Mouse (Mus musculus) neural tube, embryonic 10.5 days (tissue): ENCODE data around the gene Ppp2r5d.

ENCODE experiments used
- DNase-seq: peaks from one replicate; pipeline ENCODE4 v3.0.0-alpha.2; 2017; ENCODE audit warnings: low spot score; ENCODE audit errors: extremely low spot score

The Ppp2r5d gene

DNA sequence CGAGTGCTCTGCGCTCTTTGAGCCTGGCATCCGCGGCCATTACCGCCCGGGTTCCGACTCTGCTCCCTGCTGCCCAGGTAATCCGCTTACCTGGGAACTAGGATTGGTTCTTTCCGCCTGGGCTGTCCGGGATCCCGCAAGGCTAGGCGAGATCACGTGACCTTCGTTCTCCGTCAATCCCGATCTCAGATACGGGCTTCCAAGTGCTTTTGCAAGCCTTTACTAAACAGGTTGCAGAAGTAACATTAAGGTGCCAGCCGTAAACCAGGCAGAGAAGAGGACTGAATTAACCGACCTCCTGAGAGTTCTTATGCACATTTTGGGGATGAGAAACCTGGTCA, 58.6 kb downstream of the Ppp2r5d start:
- no peak for DNase-seq

DNA sequence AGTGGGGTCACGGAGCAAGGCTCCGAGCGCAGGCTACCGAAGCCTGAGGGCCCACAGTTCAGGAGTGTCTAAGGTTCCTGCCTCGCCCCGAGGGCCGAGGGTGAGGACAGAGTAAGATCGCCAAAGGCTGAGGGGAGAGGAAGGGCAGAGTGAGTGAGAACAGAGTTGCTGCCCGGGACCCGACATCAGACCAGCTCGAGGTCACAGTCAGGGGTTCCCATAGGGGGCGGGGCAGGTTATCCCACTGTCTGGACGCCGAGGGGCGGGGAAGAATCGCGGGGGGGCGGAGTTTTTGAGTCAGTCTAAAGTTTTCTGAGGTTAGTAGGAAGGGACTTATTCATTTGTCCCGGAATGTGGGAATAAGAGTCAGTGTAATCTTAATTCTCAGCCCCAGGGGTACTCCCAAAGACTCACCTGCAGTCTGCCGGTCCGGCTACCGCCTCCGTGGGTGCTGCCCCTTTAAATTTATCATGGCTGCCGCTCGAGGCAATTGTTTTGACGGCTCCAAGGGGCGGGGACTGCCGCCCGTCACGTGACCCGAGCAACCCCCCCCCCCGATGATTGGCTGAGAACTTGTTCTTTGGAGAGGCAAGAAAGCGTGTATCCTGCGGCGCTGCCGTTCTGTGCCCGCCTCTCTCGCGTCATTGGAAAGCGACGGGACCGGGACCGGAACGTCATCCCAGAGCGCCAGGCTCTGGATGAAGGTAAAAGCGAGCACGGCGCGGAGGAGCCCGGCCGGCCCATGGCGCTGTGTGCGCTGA, 59.2 kb downstream of the Ppp2r5d start, which contains the start of the genes Klc4 and Mrpl2:
Gene Klc4 (minus strand): TSS at position 462 of the 761 bp plus-strand sequence.
Gene Mrpl2 (plus strand): TSS at position 669 of the 761 bp plus-strand sequence.
- peak; percentile 100 for DNase-seq

DNA sequence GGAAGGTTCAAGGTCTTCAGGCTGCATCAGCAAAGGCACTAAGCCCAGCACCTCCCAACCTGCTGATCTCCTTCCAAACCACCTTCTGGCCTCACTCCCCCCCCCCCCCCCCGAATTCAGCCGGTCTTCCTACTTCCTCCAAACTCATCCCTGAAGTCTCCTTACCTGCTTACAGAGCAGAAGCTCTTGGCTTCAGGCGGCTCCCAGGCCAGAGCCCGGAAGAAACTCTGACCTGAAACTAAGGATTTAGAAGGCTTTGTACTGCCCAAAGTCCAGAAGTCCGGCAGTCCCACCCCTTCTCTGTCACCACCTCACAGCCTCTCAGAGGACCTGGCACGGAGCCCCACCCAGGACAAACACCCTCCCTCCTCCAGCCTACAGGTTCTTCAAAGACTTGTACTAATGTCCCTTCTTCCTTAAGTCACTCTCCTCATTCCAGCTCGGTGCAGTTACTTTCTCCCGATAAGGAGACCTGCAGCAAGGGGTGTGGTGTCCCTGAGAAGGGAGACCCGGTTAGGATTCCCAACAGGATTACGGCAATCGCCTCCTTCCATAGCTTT, 59.9 kb downstream of the Ppp2r5d start:
- no peak for DNase-seq

DNA sequence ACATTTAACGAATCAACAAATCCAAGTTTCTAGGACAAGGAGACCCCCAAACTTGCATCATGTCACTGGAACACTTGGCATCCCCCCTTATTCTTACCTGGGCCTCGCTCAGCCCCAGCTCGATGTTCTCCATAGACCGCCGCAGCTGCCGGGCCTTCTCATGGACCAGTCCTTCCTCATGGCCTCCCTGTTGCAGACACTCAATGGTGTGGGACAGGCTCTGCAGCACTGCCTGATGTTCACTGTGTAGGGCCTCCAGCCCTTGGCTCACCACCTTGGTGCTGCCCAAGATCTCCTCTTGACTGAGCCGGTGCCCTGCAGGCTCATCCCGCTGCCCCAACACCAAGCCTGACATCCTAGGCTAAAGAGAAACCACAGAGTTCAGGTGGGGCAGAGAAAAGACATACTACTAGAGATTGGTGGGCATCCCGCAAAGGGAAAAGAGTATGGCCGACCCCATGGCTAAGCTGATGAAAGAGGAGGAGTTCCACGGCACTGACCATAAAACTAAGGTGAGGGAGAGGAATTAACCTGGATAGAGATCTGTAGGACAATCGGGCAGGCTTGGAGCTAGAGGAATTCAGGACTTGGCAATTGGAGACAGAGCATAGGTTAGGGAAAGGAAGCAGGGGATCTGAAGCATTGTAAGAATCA, 60.6 kb downstream of the Ppp2r5d start:
- DNase-seq = no peak

DNA sequence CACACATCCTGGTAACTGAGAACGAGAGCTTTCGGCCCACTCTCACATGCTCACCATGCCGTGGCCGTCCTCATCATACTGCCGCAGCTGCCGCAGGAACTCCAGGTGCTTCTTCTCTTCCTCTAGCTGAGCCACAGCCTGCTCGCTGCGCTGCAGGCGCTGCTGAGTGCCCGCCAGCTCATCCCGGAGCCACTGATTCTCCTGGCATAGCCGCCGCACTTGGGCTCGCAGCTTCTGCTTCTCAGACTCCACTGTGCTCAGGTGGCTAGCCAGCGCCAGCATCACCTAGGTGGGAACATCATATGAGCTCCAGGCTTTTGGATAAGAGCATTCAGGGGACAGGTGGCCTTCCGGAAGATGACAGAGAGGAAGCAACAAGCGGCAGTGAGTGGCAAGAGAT, 62.9 kb downstream of the Ppp2r5d start:
- DNase-seq = no peak

DNA sequence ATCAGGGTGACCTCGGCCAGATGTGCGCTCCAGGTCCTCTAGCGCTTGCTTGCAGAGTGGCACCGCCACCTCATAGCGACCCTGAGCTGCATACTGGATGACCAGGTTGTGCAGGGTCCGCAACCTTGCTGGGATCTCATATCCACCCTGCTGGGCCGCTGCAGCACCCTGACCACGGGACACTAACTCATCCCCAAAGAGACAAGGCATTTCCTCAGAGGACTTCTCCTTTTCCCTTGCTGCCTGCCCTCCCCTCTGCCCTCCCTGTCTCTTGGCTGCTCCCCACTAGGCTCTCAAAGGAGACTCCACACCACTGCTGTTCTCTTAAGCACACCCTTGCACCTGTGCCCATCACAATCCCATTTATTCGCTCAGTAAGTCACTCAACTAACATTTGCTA, 65.0 kb downstream of the Ppp2r5d start:
- DNase-seq = no peak

DNA sequence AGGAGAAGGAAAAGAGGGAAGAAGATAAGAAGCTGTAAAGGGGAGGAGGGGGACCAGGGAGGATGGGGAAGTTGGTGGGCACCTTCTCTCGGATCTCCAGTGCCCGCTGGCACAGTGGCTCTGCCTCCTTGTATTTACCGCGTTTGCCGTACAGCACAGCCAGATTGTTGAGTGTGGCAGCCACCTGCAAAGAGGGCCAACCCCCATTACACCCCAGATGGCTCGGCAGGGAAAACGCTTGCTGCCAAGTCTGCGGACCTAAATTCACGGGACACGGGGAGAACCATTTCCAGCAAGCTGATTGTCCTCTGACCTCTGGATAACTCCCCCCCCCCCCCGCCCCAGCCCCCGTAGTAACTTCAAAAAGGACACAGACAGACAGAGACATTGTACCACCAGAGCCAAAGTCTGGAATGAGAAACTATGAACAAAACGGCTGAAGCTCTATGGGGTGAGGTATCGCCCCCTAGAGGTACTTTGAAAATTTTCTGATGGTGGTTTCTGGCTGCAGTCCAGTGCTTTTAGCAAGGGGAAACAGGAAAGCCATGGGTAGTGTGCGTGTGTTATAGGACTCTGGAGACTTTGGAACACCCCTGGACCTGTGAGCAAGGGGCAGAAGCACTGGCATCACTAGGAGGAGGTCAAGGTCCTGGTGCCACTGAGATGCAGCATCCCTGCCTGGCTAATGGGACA, 67.9 kb downstream of the Ppp2r5d start:
- peak; percentile 50 for DNase-seq
